Mouse (Mus musculus) erythroblast, embryonic 14.5 days (primary cell): ENCODE data around the gene Trmt61a.

Experiments
- GATA1 ChIP-seq: IDR thresholded peaks from 2 replicates; pipeline ENCODE4 v1.6.1; 2012; ENCODE audit warnings: low read length, inconsistent platforms, mixed read lengths
- TAL1 ChIP-seq: IDR thresholded peaks from 3 replicates; pipeline ENCODE4 v1.6.1; 2012; ENCODE audit warnings: low read length, inconsistent platforms, mixed read lengths

GRCm38 (mm10) chr12:111682003-111682402, 4.1 kb downstream of the Trmt61a start:
- TF ChIP-seq GATA1 (no peak), TAL1 (no peak)
